9 mouse cellular contexts compared by ENCODE assay signal in genomic region chr7:128298481-128299342, GRCm38 (mm10). TPM values are rescaled to one million over a fixed set of nuclear protein-coding genes. Genes with fewer than 3 reads are reported as not detected.
DNase-seq lines count a peak whose midpoint lies in the region; ATAC-seq and TF ChIP-seq lines count a peak whose summit lies in the region.
"Had no signal": no experiment of that assay in that cellular context is flagged by ENCODE, and none has a peak within 500 bp of the region (broad histone marks: within the 10 kb centered on the region; RNA-seq: fewer than 3 reads in every experiment).

No protein-coding gene starts in this region.

- H3K36me3 ChIP-seq in heart, embryonic 14.5 days (ENCODE audit: control insufficient read depth, insufficient read depth, low read length): peaks cover 15% of the 10 kb centered on the region; the same call in 1 of the 2 replicates
- H3K36me3 ChIP-seq in MEL (ENCODE audit: control insufficient read depth in 1 of 2, insufficient read depth in 2 of 2, low read length in 2 of 2): peaks cover 0 to 39% of the 10 kb centered on the region in 2 experiments; a peak in 3 of 4 replicates
- peaks cover 13% of the 10 kb centered on the region; the same call in 1 of the 2 replicates for H3K36me3 ChIP-seq in hindbrain, embryonic 10.5 days
- 0 out of 2 replicates have a peak, but pooled peaks cover 2% of the 10 kb centered on the region for H3K36me3 ChIP-seq in liver, postnatal 0 days (replicated peaks; ENCODE audit: insufficient read depth, low read length)

- no peak for TF ChIP-seq POLR2A in MEL (IDR thresholded peaks at IDR 0.05; ENCODE audit: control insufficient read depth in 1 of 2, insufficient read depth in 1 of 2, low read depth in 1 of 2, low read length in 2 of 2, poor library complexity in 1 of 2)

- H3K27ac ChIP-seq in heart, embryonic 14.5 days (replicated peaks in 1 of 2; ENCODE audit: control insufficient read depth in 1 of 2, insufficient read depth in 1 of 2, low read depth in 2 of 2, low read length in 2 of 2): 0 out of 4 replicates have a peak overlapping the region, but pooled peaks of 1 of the 2 experiments have one; percentile 69
- peak overlapping the region; percentile 79 for H3K27ac ChIP-seq in MEL (ENCODE audit: control insufficient read depth, low read depth, low read length)
- H3K27ac ChIP-seq in hindbrain, embryonic 10.5 days: peak overlapping the region; percentile 94
- peak overlapping the region; percentile 77 for H3K27ac ChIP-seq in liver, postnatal 0 days (ENCODE audit: low read depth)

- peaks cover 2 to 13% of the 10 kb centered on the region in 2 experiments for H3K4me1 ChIP-seq in heart, embryonic 14.5 days (ENCODE audit: control insufficient read depth in 2 of 2, insufficient read depth in 2 of 2, low read length in 2 of 2)
- H3K4me1 ChIP-seq in MEL (ENCODE audit: control insufficient read depth in 1 of 2, insufficient read depth in 2 of 2, low read length in 2 of 2): peaks cover 13 to 26% of the 10 kb centered on the region in 2 experiments
- H3K4me1 ChIP-seq in hindbrain, embryonic 10.5 days (replicated peaks): peaks cover 25% of the 10 kb centered on the region
- peaks cover 37% of the 10 kb centered on the region for H3K4me1 ChIP-seq in liver, postnatal 0 days (ENCODE audit: insufficient read depth)

- WGBS in heart, embryonic 14.5 days: 82% methylated on average over 8 of the region's 8 CpGs
- 82% methylated on average over 8 of the region's 8 CpGs for WGBS in hindbrain, embryonic 10.5 days
- 81% methylated on average over 8 of the region's 8 CpGs for WGBS in liver, postnatal 0 days (ENCODE audit: insufficient replicate concordance)

- no peak for TF ChIP-seq RAD21 in MEL (IDR thresholded peaks at IDR 0.05; ENCODE audit: low read depth, low read length)

- peak overlapping the region; percentile 88 for H3K4me2 ChIP-seq in heart, embryonic 14.5 days (ENCODE audit: low read length)
- peak overlapping the region; percentile 86 for H3K4me2 ChIP-seq in liver, postnatal 0 days (ENCODE audit: low read depth, low read length)

- H3K9me3 ChIP-seq in heart, embryonic 14.5 days (ENCODE audit: control insufficient read depth, low read length): no peaks in the 10 kb centered on the region
- no peaks in the 10 kb centered on the region for H3K9me3 ChIP-seq in MEL (replicated peaks; ENCODE audit: insufficient read depth, low read length)
- no peaks in the 10 kb centered on the region for H3K9me3 ChIP-seq in hindbrain, embryonic 10.5 days
- H3K9me3 ChIP-seq in liver, postnatal 0 days (ENCODE audit: low read length): no peaks in the 10 kb centered on the region

- no peak for TF ChIP-seq CTCF in MEL (IDR thresholded peaks at IDR 0.05 in 2 of 3, conservative IDR thresholded peaks at IDR 0.05 in 1 of 3; ENCODE audit: control insufficient read depth in 1 of 3, insufficient read depth in 1 of 3, low read depth in 2 of 3, low read length in 3 of 3, poor library complexity in 1 of 3, severe bottlenecking in 1 of 3)
- no peak for TF ChIP-seq CTCF in liver, postnatal 0 days (IDR thresholded peaks at IDR 0.05; ENCODE audit: low read depth)

- H3K9ac ChIP-seq in heart, embryonic 14.5 days (ENCODE audit: low read length): peak overlapping the region; percentile 88
- H3K9ac ChIP-seq in MEL (ENCODE audit: control insufficient read depth, low read depth, low read length, poor library complexity, severe bottlenecking): peak overlapping the region; percentile 99
- peak overlapping the region; percentile 82 for H3K9ac ChIP-seq in liver, postnatal 0 days (replicated peaks)

- peak overlapping the region; percentile 86 to 91; a peak in 3 of 4 replicates for H3K4me3 ChIP-seq in heart, embryonic 14.5 days (ENCODE audit: control insufficient read depth in 1 of 2, insufficient read depth in 1 of 2, low read depth in 1 of 2, low read length in 2 of 2)
- peak overlapping the region; percentile 62 to 89 for H3K4me3 ChIP-seq in MEL (ENCODE audit: control insufficient read depth in 1 of 2, insufficient read depth in 1 of 2, low read depth in 2 of 2, low read length in 2 of 2)
- peak overlapping the region; percentile 90 for H3K4me3 ChIP-seq in hindbrain, embryonic 10.5 days
- peak overlapping the region; percentile 88 for H3K4me3 ChIP-seq in liver, postnatal 0 days (ENCODE audit: low read depth, low read length)

- H3K27me3 ChIP-seq in heart, embryonic 14.5 days (ENCODE audit: control insufficient read depth, insufficient read depth, low read length): no peaks in the 10 kb centered on the region
- H3K27me3 ChIP-seq in MEL (ENCODE audit: control insufficient read depth in 1 of 2, insufficient read depth in 2 of 2, low read length in 2 of 2): no peaks in the 10 kb centered on the region
- H3K27me3 ChIP-seq in hindbrain, embryonic 10.5 days (ENCODE audit: insufficient read depth, poor library complexity, severe bottlenecking): no peaks in the 10 kb centered on the region
- H3K27me3 ChIP-seq in liver, postnatal 0 days (ENCODE audit: insufficient read depth, low read length): no peaks in the 10 kb centered on the region

- no peak for DNase-seq in heart, adult 11 months
- peak; percentile 13 for DNase-seq in MEL (ENCODE audit: low read depth, low spot score)
- no peak for DNase-seq in hindbrain, embryonic 10.5 days (ENCODE audit: low spot score)
- no peak for DNase-seq in liver, postnatal 0 days
- DNase-seq in thymus, adult 18-20 months: no peak
- DNase-seq in right cerebral cortex, postnatal 36 days (ENCODE audit: low spot score in 2 of 2): no peak

- TF ChIP-seq EP300 in MEL (IDR thresholded peaks at IDR 0.05; ENCODE audit: low read depth in 1 of 2, low read length in 2 of 2): no peak
- TF ChIP-seq EP300 in liver, postnatal 0 days (IDR thresholded peaks at IDR 0.05; ENCODE audit: low read depth): no peak

- no peak for ATAC-seq in heart, embryonic 14.5 days (ENCODE audit: insufficient number of reproducible peaks, insufficient read depth, low FRiP score, low read depth)
- ATAC-seq in liver, postnatal 0 days: 0 out of 2 replicates have a peak, but pooled peaks have one; percentile 26
- ATAC-seq in activated CD4-positive, CD25-positive, alpha-beta regulatory T cell, adult 4 months: no peak

- H3K79me2 ChIP-seq in MEL (ENCODE audit: control insufficient read depth, insufficient read depth, low read length, poor library complexity): peaks cover 17% of the 10 kb centered on the region

TF ChIP-seq in MEL, 35 proteins besides CTCF, POLR2A, EP300 and RAD21:
- TF ChIP-seq MAZ (IDR thresholded peaks at IDR 0.05; ENCODE audit: low read depth, low read length): no peak
- peak; percentile 43; the same call in 1 of the 2 replicates for TF ChIP-seq MAX (IDR thresholded peaks at IDR 0.05; ENCODE audit: low read length)
- peak; percentile 14; the same call in 1 of the 2 replicates for TF ChIP-seq TBP (IDR thresholded peaks at IDR 0.05; ENCODE audit: low read depth, low read length)
- no peak for TF ChIP-seq JUND (IDR thresholded peaks at IDR 0.05; ENCODE audit: low read depth, low read length)
- TF ChIP-seq ETS1 (IDR thresholded peaks at IDR 0.05; ENCODE audit: low read depth, low read length): 0 out of 2 replicates have a peak, but pooled peaks have one; percentile 29
- peak in 1 of 2 experiments; percentile 41; a peak in 1 of 4 replicates for TF ChIP-seq USF2 (IDR thresholded peaks at IDR 0.05; ENCODE audit: borderline replicate concordance in 1 of 2, insufficient read depth in 1 of 2, low read depth in 1 of 2, low read length in 2 of 2)
- TF ChIP-seq MEF2A (IDR thresholded peaks at IDR 0.05; ENCODE audit: extremely low read depth, insufficient replicate concordance, low read depth, low read length, poor library complexity, severe bottlenecking): no peak
- TF ChIP-seq USF1 (IDR thresholded peaks at IDR 0.05; ENCODE audit: low read depth, low read length): peak; percentile 81
- 0 out of 2 replicates have a peak, but pooled peaks have one; percentile 6 for TF ChIP-seq MYC (IDR thresholded peaks at IDR 0.05; ENCODE audit: low read depth, low read length)

RNA-seq across cellular contexts. Expression of gene BC017158, which starts 0.7 kb away (rescaled TPM):
- polyA plus RNA-seq in heart, embryonic 14.5 days (2014; fragmentation: Nextera tagmentation; extraction: Ambion mirVana): 15.1 and 16.3 TPM in 2 replicates
- total RNA-seq in MEL (2012; rRNA removed): 16.2 and 19.8 TPM in 2 replicates
- polyA plus RNA-seq in MEL (2012; ENCODE audit: insufficient read depth in 1 of 2, insufficient read length in 2 of 2, low read depth in 1 of 2, low replicate concordance in 2 of 2, missing spikeins in 1 of 2): 10 to 100 TPM in 1 of 2 experiments, not detected in 1; 41.6 TPM
- 24.7 and 26.8 TPM in 2 replicates for polyA plus RNA-seq in hindbrain, embryonic 10.5 days (2016; fragmentation: Nextera tagmentation; extraction: Ambion mirVana)
- 9.4 and 9.6 TPM in 2 replicates for polyA plus RNA-seq in liver, postnatal 0 days (2015; fragmentation: Nextera tagmentation; extraction: Ambion mirVana)
- polyA plus RNA-seq in activated CD4-positive, CD25-positive, alpha-beta regulatory T cell, adult 4 months (2017; shearing (Covaris generic)): 10 to 100 TPM in 1 of 2 experiments, 1 to 10 TPM in 1; 7.8 to 10.1 TPM

RNA-seq across cellular contexts. Expression of gene Slc5a2, which starts 33.3 kb away (rescaled TPM):
- 0.22 and 0.36 TPM in 2 replicates for polyA plus RNA-seq in heart, embryonic 14.5 days (2014; fragmentation: Nextera tagmentation; extraction: Ambion mirVana)
- total RNA-seq in MEL (2012; rRNA removed): 0.29 and 0.58 TPM in 2 replicates
- polyA plus RNA-seq in MEL (2012; ENCODE audit: insufficient read depth in 1 of 2, insufficient read length in 2 of 2, low read depth in 1 of 2, low replicate concordance in 2 of 2, missing spikeins in 1 of 2): under 1 TPM in 1 of 2 experiments, not detected in 1; 0.25 TPM
- 0.29 TPM in 1 of 2 replicates, not detected in the other for polyA plus RNA-seq in hindbrain, embryonic 10.5 days (2016; fragmentation: Nextera tagmentation; extraction: Ambion mirVana)
- 1.3 and 1.8 TPM in 2 replicates for polyA plus RNA-seq in liver, postnatal 0 days (2015; fragmentation: Nextera tagmentation; extraction: Ambion mirVana)
- not detected for polyA plus RNA-seq in activated CD4-positive, CD25-positive, alpha-beta regulatory T cell, adult 4 months (2017; shearing (Covaris generic))
- total RNA-seq: heart, postnatal 10 days had no signal

RNA-seq across cellular contexts. Expression of gene Tgfb1i1, which starts 52.1 kb away (rescaled TPM):
- 147 and 153 TPM in 2 replicates for polyA plus RNA-seq in heart, embryonic 14.5 days (2014; fragmentation: Nextera tagmentation; extraction: Ambion mirVana)
- total RNA-seq in MEL (2012; rRNA removed): 0.10 TPM in 1 of 2 replicates, not detected in the other
- under 1 TPM in 1 of 2 experiments, not detected in 1; 0.21 TPM for polyA plus RNA-seq in MEL (2012; ENCODE audit: insufficient read depth in 1 of 2, insufficient read length in 2 of 2, low read depth in 1 of 2, low replicate concordance in 2 of 2, missing spikeins in 1 of 2)
- 37.9 and 50.9 TPM in 2 replicates for polyA plus RNA-seq in hindbrain, embryonic 10.5 days (2016; fragmentation: Nextera tagmentation; extraction: Ambion mirVana)
- polyA plus RNA-seq in liver, postnatal 0 days (2015; fragmentation: Nextera tagmentation; extraction: Ambion mirVana): 10.1 and 10.4 TPM in 2 replicates
- under 1 TPM in 1 of 2 experiments, not detected in 1; 0.59 TPM for polyA plus RNA-seq in activated CD4-positive, CD25-positive, alpha-beta regulatory T cell, adult 4 months (2017; shearing (Covaris generic))
